Mouse (Mus musculus) liver, postnatal 0 days (tissue): ENCODE data around the gene Elavl4.

Source experiments
- CTCF ChIP-seq: sonication (generic); IDR thresholded peaks from 2 replicates; pipeline ENCODE4 v1.5.1; 2016; ENCODE audit warnings: antibody characterized with exemption, low read depth
- EP300 ChIP-seq: IDR thresholded peaks from 2 replicates; pipeline ENCODE4 v1.6.1; 2016; ENCODE audit warnings: antibody characterized with exemption, low read depth, mild to moderate bottlenecking

- TF ChIP-seq CTCF (no peak), EP300 (no peak)
Measured at GRCm38 (mm10) chr4:110293238-110293637, 58.5 kb downstream of the Elavl4 start.
